In the genomic region with DNA sequence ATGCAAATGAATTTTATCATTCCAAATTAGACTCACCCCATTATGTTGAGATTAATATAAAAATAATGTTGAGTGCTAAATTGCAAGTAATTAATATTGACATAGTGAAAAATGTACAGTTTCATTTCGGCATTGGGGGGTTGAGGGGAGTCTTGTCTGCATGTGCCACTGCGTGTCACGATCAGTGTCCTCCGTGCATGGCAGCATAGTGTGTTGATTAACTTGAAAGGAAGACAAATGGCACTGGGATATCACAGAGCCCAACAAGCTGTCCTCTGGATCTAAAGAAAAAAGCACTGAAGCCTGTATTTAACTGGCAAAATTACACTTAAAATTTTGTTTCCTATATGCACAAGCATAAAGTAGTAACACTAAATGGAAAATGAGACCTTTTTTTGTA, we compare ENCODE assay signal across 33 mouse cellular contexts.
"Had no signal": no experiment of that assay in that cellular context is flagged by ENCODE, and none has a peak within 500 bp of the region (broad histone marks: within the 10 kb centered on the region; RNA-seq: fewer than 3 reads in every experiment).

No protein-coding gene starts in this region.

- H3K4me2 ChIP-seq: limb, embryonic 12.5 days; limb, embryonic 13.5 days; limb, embryonic 15.5 days; liver, embryonic 11.5 days; liver, embryonic 12.5 days; liver, embryonic 13.5 days; liver, embryonic 15.5 days; lung, embryonic 14.5 days; lung, embryonic 15.5 days; midbrain, embryonic 11.5 days; midbrain, embryonic 12.5 days; midbrain, embryonic 13.5 days; midbrain, embryonic 15.5 days; neural tube, embryonic 12.5 days; neural tube, embryonic 13.5 days had no signal

- H3K36me3 ChIP-seq: limb, embryonic 10.5 days; limb, embryonic 12.5 days; limb, embryonic 13.5 days; limb, embryonic 15.5 days; liver, embryonic 12.5 days; liver, embryonic 13.5 days; liver, embryonic 15.5 days; lung, embryonic 15.5 days; midbrain, embryonic 10.5 days; midbrain, embryonic 12.5 days; midbrain, embryonic 13.5 days; midbrain, embryonic 15.5 days; neural tube, embryonic 12.5 days; neural tube, embryonic 13.5 days had no signal

- H3K27ac ChIP-seq: limb, embryonic 10.5 days; limb, embryonic 12.5 days; limb, embryonic 13.5 days; limb, embryonic 15.5 days; liver, embryonic 12.5 days; liver, embryonic 13.5 days; liver, embryonic 14.5 days; liver, embryonic 15.5 days; lung, embryonic 15.5 days; macrophage; midbrain, embryonic 10.5 days; midbrain, embryonic 12.5 days; midbrain, embryonic 13.5 days; midbrain, embryonic 15.5 days; neural tube, embryonic 12.5 days; neural tube, embryonic 13.5 days had no signal

- DNase-seq: left cerebral cortex, postnatal 4 days; liver; liver, embryonic 13.5 days; liver, postnatal 0 days; lung, adult 18-20 months; lung, adult 2 months; lung, embryonic 14.5 days; lung, postnatal 10 days; lung, postnatal 14 days; lung, postnatal 36 days; lung, postnatal 4 days; midbrain, embryonic 14.5 days had no signal

- H3K4me3 ChIP-seq: limb, embryonic 10.5 days; limb, embryonic 12.5 days; limb, embryonic 13.5 days; limb, embryonic 15.5 days; liver, embryonic 12.5 days; liver, embryonic 13.5 days; liver, embryonic 15.5 days; lung, embryonic 15.5 days; megakaryocyte, embryonic 14.5 days; midbrain, embryonic 10.5 days; midbrain, embryonic 12.5 days; midbrain, embryonic 13.5 days; midbrain, embryonic 15.5 days; myocyte; neural tube, embryonic 12.5 days; neural tube, embryonic 13.5 days had no signal

- H3K27me3 ChIP-seq: limb, embryonic 12.5 days; limb, embryonic 13.5 days; limb, embryonic 15.5 days; liver, embryonic 12.5 days; liver, embryonic 13.5 days; liver, embryonic 15.5 days; lung, embryonic 15.5 days; megakaryocyte, embryonic 14.5 days; midbrain, embryonic 12.5 days; midbrain, embryonic 13.5 days; midbrain, embryonic 15.5 days; neural tube, embryonic 12.5 days; neural tube, embryonic 13.5 days had no signal

- ATAC-seq: liver, embryonic 12.5 days; liver, postnatal 0 days; lung, postnatal 0 days; midbrain, embryonic 13.5 days; midbrain, embryonic 15.5 days; midbrain, embryonic 16.5 days had no signal

- H3K4me1 ChIP-seq: limb, embryonic 13.5 days; limb, embryonic 15.5 days; liver, embryonic 12.5 days; liver, embryonic 13.5 days; liver, embryonic 15.5 days; lung, embryonic 15.5 days; megakaryocyte, embryonic 14.5 days; midbrain, embryonic 10.5 days; midbrain, embryonic 12.5 days; midbrain, embryonic 15.5 days; neural tube, embryonic 12.5 days had no signal

- H3K9ac ChIP-seq: limb, embryonic 12.5 days; limb, embryonic 13.5 days; limb, embryonic 15.5 days; liver, embryonic 12.5 days; liver, embryonic 13.5 days; liver, embryonic 14.5 days; liver, embryonic 15.5 days; liver, postnatal 0 days; lung, embryonic 14.5 days; lung, embryonic 15.5 days; midbrain, embryonic 12.5 days; midbrain, embryonic 13.5 days; midbrain, embryonic 15.5 days; neural tube, embryonic 12.5 days; neural tube, embryonic 13.5 days had no signal

- H3K9me3 ChIP-seq: limb, embryonic 10.5 days; limb, embryonic 12.5 days; limb, embryonic 13.5 days; limb, embryonic 15.5 days; liver, embryonic 12.5 days; liver, embryonic 13.5 days; liver, embryonic 15.5 days; lung, embryonic 15.5 days; midbrain, embryonic 10.5 days; midbrain, embryonic 12.5 days; midbrain, embryonic 13.5 days; midbrain, embryonic 15.5 days; neural tube, embryonic 12.5 days; neural tube, embryonic 13.5 days had no signal
